Mouse (Mus musculus) ES-E14 (cell line): Measurements from ENCODE around the gene Phykpl.

Experiments
- HCFC1 ChIP-seq: IDR thresholded peaks from 2 replicates; pipeline ENCODE4 v1.6.1; 2012; ENCODE audit warnings: low read length, inconsistent platforms, borderline replicate concordance; ENCODE audit not compliant: insufficient read depth
- ZC3H11A ChIP-seq: IDR thresholded peaks from 2 replicates; pipeline ENCODE4 v1.6.1; 2012; ENCODE audit warnings: low read depth, mild to moderate bottlenecking, inconsistent platforms, low read length, borderline replicate concordance
- ZNF384 ChIP-seq: IDR thresholded peaks from 2 replicates; pipeline ENCODE4 v1.6.1; 2012; ENCODE audit warnings: low read depth, low read length, inconsistent platforms

DNA sequence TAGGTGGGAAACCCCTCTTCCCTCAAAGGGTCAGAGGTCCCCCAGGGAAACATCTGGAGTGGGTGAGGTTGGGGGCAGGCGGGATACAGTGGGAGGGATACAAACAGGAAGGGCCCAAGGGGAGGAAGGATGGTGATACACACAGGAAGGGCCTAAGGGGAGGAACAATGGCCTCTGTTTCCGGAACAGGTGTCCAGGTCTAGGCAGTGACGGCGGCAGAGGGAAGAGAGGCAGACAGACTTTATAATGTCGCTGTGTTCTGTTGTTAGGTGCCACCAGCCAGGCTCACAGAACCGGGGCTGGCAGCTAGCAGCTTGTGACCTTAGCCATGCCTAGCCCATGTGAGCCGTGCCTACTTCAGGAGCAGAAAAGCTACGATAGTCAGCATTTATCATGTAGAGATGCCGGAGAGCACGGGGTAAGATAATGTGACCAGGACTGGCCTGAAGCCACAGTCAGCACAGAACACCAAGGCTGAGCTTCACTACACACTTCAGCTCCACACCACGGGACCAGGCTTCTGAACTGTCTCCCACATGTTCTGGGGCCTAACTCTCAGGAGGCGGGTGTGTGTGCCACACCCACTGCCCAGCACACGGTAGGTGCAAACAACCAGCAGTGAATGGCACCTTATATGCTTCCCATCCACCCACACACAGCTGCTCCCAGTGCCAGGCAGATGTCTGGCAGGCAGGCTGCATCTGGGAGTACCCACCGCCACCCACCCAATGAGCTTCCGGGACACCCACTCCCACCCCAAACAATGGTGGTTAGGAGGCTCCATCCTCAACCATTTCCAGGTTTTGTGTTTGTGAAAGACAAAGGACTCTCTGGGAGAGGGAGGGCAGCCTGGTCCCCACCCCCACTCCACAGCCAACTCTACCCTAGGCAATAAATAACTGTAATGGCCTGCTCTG lies 62.5 kb downstream of the Phykpl start:
- TF ChIP-seq HCFC1, result peak; percentile 31; the same call in 1 of the 2 replicates
- no peak for TF ChIP-seq ZC3H11A
- TF ChIP-seq ZNF384, result no peak
